Mouse (Mus musculus) lung, embryonic 15.5 days (tissue): ENCODE measurements around the gene Gm44579. TPM values are rescaled to one million over a fixed set of nuclear protein-coding genes. Genes with fewer than 3 reads are reported as not detected.

Source experiments
- ATAC-seq: fragments of 200-750 bp; cut with Nextera tagmentation; 2 replicates; pipeline ENCODE4 v1.8.0; 2017; ENCODE audit warnings: moderate number of reproducible peaks, borderline replicate concordance; ENCODE audit not compliant: low FRiP score, low TSS enrichment; ENCODE audit errors: extremely low read depth
- H3K27ac ChIP-seq: fragments of 300-500 bp; sonication (generic); 2 replicates; pipeline ENCODE4 v1.5.1; 2015; ENCODE audit warnings: moderate library complexity, mild to moderate bottlenecking, inconsistent platforms
- H3K27me3 ChIP-seq: fragments of 300-500 bp; sonication (generic); 2 replicates; pipeline ENCODE4 v1.6.1; 2015; ENCODE audit warnings: inconsistent platforms
- H3K36me3 ChIP-seq: fragments of 300-500 bp; sonication (generic); 2 replicates; pipeline ENCODE4 v1.6.1; 2015; ENCODE audit warnings: inconsistent platforms
- H3K4me1 ChIP-seq: fragments of 300-500 bp; sonication (generic); 2 replicates; pipeline ENCODE4 v1.6.1; 2015; ENCODE audit warnings: inconsistent platforms
- H3K4me2 ChIP-seq: fragments of 300-500 bp; sonication (generic); 2 replicates; pipeline ENCODE4 v1.6.1; 2015; ENCODE audit warnings: inconsistent platforms, mild to moderate bottlenecking, moderate library complexity
- H3K4me3 ChIP-seq: fragments of 300-500 bp; sonication (generic); 2 replicates; pipeline ENCODE4 v1.5.1; 2015; ENCODE audit warnings: mild to moderate bottlenecking, inconsistent platforms
- H3K9ac ChIP-seq: fragments of 300-500 bp; sonication (generic); 2 replicates; pipeline ENCODE4 v1.6.1; 2015; ENCODE audit warnings: inconsistent platforms
- H3K9me3 ChIP-seq: fragments of 300-500 bp; sonication (generic); 2 replicates; pipeline ENCODE4 v1.6.1; 2016; ENCODE audit warnings: inconsistent platforms
- WGBS: fragments of 180-500 bp; shearing (Covaris S2); methylation state at CpG from one replicate; pipeline ENCODE4 v1.1.7; 2015; 5-methylcytosine and 5-hydroxymethylcytosine counted together
- polyA plus RNA-seq: library from polyadenylated mRNA; unstranded; fragments of >200 nt; fragmentation: Nextera tagmentation; extraction: Ambion mirVana; gene quantifications from 2 replicates; pipeline ENCODE4 v1.2.1, GENCODE M21; 2015

Gm44579 gene
- polyA plus RNA-seq, 1 experiment from 2014 or later = not detected

- H3K4me3 ChIP-seq = peak overlapping the region; percentile 32
- H3K36me3 ChIP-seq = no peaks in the 10 kb centered on the region
- no peaks in the 10 kb centered on the region for H3K9me3 ChIP-seq
- peak overlapping the region; percentile 58 for H3K4me2 ChIP-seq
- WGBS = 2% methylated on average over 69 of the region's 69 CpGs
- H3K4me1 ChIP-seq = peaks cover 11% of the 10 kb centered on the region
- peak; percentile 83; the same call in 1 of the 2 replicates for ATAC-seq
- no peak overlapping the region for H3K9ac ChIP-seq
- H3K27ac ChIP-seq = no peak overlapping the region
- H3K27me3 ChIP-seq = peaks cover 80% of the 10 kb centered on the region
These were observed 52.8 kb downstream of the Gm44579 start for GRCm38 (mm10) chr15:98167645-98168621.

- H3K9me3 ChIP-seq = no peaks in the 10 kb centered on the region
- WGBS = 5% methylated on average over 18 of the region's 18 CpGs
- H3K9ac ChIP-seq = no peak within 1 kb of the TSS
- ATAC-seq = peak; percentile 16; the same call in 1 of the 2 replicates
- peaks cover 11% of the 10 kb centered on the region for H3K4me1 ChIP-seq
- no peak within 1 kb of the TSS for H3K27ac ChIP-seq
- H3K4me2 ChIP-seq = peak within 1 kb of the TSS; percentile 58
- H3K27me3 ChIP-seq = peaks cover 74% of the 10 kb centered on the region
- no peaks in the 10 kb centered on the region for H3K36me3 ChIP-seq
- peak within 1 kb of the TSS; percentile 32 for H3K4me3 ChIP-seq
These were observed 53.7 kb downstream of the Gm44579 start, which contains the start of gene Ccdc184 for GRCm38 (mm10) chr15:98166963-98167644. Gene Ccdc184 (plus strand): TSS chr15:98167158.

GRCm38 (mm10) chr15:98165525-98165924 lies 55.3 kb downstream of the Gm44579 start, which contains the start of gene Asb8:
Gene Asb8 (minus strand): TSS chr15:98165625.
- no peak within 1 kb of the TSS for H3K4me3 ChIP-seq
- H3K27ac ChIP-seq = no peak within 1 kb of the TSS
- no peaks in the 10 kb centered on the region for H3K36me3 ChIP-seq
- H3K27me3 ChIP-seq = peaks cover 59% of the 10 kb centered on the region
- WGBS = 69% methylated on average over 5 of the region's 5 CpGs
- peaks cover 11% of the 10 kb centered on the region for H3K4me1 ChIP-seq
- no peak within 1 kb of the TSS for H3K9ac ChIP-seq
- H3K4me2 ChIP-seq = no peak within 1 kb of the TSS
- no peak for ATAC-seq
- no peaks in the 10 kb centered on the region for H3K9me3 ChIP-seq

GRCm38 (mm10) chr15:98162561-98162960 lies 58.2 kb downstream of the Gm44579 start:
- H3K4me3 ChIP-seq = no peak overlapping the region
- H3K36me3 ChIP-seq = no peaks in the 10 kb centered on the region
- H3K9ac ChIP-seq = no peak overlapping the region
- no peak for ATAC-seq
- H3K9me3 ChIP-seq = no peaks in the 10 kb centered on the region
- peaks cover 29% of the 10 kb centered on the region for H3K27me3 ChIP-seq
- H3K4me2 ChIP-seq = no peak overlapping the region
- WGBS = 59% methylated on average over 4 of the region's 4 CpGs
- H3K4me1 ChIP-seq = peaks cover 4% of the 10 kb centered on the region
- no peak overlapping the region for H3K27ac ChIP-seq

GRCm38 (mm10) chr15:98161026-98161805 lies 59.6 kb downstream of the Gm44579 start:
- no peak overlapping the region for H3K9ac ChIP-seq
- H3K27me3 ChIP-seq = peaks cover 16% of the 10 kb centered on the region
- no peak overlapping the region for H3K27ac ChIP-seq
- no peak overlapping the region for H3K4me3 ChIP-seq
- H3K36me3 ChIP-seq = no peaks in the 10 kb centered on the region
- no peaks in the 10 kb centered on the region for H3K9me3 ChIP-seq
- 63% methylated on average over 19 of the region's 19 CpGs for WGBS
- ATAC-seq = no peak
- H3K4me2 ChIP-seq = no peak overlapping the region
- H3K4me1 ChIP-seq = no peaks in the 10 kb centered on the region

GRCm38 (mm10) chr15:98157253-98157652 lies 63.5 kb downstream of the Gm44579 start:
- ATAC-seq = no peak
- Histone ChIP-seq H3K4me3 (no peak overlapping the region), H3K4me1 (no peaks in the 10 kb centered on the region), H3K27ac (no peak overlapping the region), H3K36me3 (no peaks in the 10 kb centered on the region), H3K4me2 (no peak overlapping the region), H3K9me3 (no peaks in the 10 kb centered on the region), H3K9ac (no peak overlapping the region), H3K27me3 (no peaks in the 10 kb centered on the region)
- 39% methylated on average over 1 of the region's 1 CpGs for WGBS

- H3K27me3 ChIP-seq = no peaks in the 10 kb centered on the region
- H3K36me3 ChIP-seq = no peaks in the 10 kb centered on the region
- H3K4me3 ChIP-seq = no peak overlapping the region
- H3K4me1 ChIP-seq = no peaks in the 10 kb centered on the region
- H3K4me2 ChIP-seq = no peak overlapping the region
- H3K9me3 ChIP-seq = no peaks in the 10 kb centered on the region
- no peak for ATAC-seq
- H3K9ac ChIP-seq = no peak overlapping the region
- WGBS = 55% methylated on average over 4 of the region's 4 CpGs
- no peak overlapping the region for H3K27ac ChIP-seq
These were observed 64.8 kb downstream of the Gm44579 start for GRCm38 (mm10) chr15:98155944-98156343.

- Histone ChIP-seq H3K4me3 (no peak overlapping the region), H3K9ac (no peak overlapping the region), H3K4me2 (no peak overlapping the region), H3K9me3 (no peaks in the 10 kb centered on the region), H3K27ac (no peak overlapping the region), H3K36me3 (no peaks in the 10 kb centered on the region), H3K4me1 (no peaks in the 10 kb centered on the region), H3K27me3 (no peaks in the 10 kb centered on the region)
- 80% methylated on average over 5 of the region's 5 CpGs for WGBS
- ATAC-seq = no peak
These were observed 65.5 kb downstream of the Gm44579 start for GRCm38 (mm10) chr15:98155272-98155671.

DNA sequence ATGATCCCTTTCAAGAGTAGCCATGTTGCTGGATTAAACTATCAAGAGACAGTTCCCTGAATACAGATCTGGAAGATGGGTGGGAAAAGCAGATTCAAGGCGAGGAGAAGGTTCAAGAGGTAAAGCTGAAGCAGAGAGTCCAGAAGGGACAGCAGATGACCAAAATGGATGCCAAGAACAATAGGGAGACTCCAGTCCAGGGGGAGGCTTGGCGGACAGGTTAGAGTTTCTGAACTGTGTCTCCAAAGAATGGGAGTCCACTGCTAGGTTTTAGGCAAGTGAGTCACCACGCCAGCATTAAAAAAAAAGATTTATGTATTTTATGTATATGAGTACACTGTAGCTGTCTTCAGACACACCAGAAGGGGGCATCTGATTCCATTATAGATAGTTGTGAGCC lies 66.1 kb downstream of the Gm44579 start:
- ATAC-seq = no peak

GRCm38 (mm10) chr15:98154146-98154545 lies 66.6 kb downstream of the Gm44579 start:
- H3K4me1 ChIP-seq = 0 out of 2 replicates have a peak, but pooled peaks cover 2% of the 10 kb centered on the region
- no peak overlapping the region for H3K4me3 ChIP-seq
- no peak overlapping the region for H3K27ac ChIP-seq
- no peak for ATAC-seq
- no peaks in the 10 kb centered on the region for H3K27me3 ChIP-seq
- no peaks in the 10 kb centered on the region for H3K9me3 ChIP-seq
- WGBS = 57% methylated on average over 4 of the region's 4 CpGs
- H3K36me3 ChIP-seq = no peaks in the 10 kb centered on the region
- H3K9ac ChIP-seq = no peak overlapping the region
- H3K4me2 ChIP-seq = no peak overlapping the region

More for the DNA sequence above, 66.1 kb downstream of the Gm44579 start:
- Histone ChIP-seq H3K27me3 (no peaks in the 10 kb centered on the region), H3K9ac (no peak overlapping the region), H3K4me3 (no peak overlapping the region), H3K4me1 (no peaks in the 10 kb centered on the region), H3K27ac (no peak overlapping the region), H3K9me3 (no peaks in the 10 kb centered on the region), H3K36me3 (no peaks in the 10 kb centered on the region), H3K4me2 (no peak overlapping the region)
- WGBS = 72% methylated on average over 3 of the region's 3 CpGs

DNA sequence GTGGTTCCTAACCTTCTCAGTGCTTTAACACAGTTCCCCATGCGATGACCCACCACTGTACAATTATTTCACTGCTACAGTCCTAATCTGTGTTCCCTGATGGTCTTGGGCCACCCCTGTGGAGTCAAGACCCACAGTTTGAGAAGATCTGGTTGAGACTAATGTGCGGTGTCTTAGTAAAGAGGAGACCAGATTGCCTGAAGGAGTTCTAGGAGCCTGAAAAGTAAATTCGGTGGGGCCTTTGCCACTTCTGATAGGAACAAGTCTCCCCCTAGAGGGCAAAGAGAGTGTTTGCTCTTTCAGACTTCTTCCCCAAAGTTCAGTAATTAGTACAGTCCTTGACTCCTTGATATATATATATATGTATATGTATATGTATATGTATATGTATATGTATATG lies 67.2 kb downstream of the Gm44579 start:
- Histone ChIP-seq H3K4me1 (0 out of 2 replicates have a peak, but pooled peaks cover 3% of the 10 kb centered on the region), H3K4me2 (no peak overlapping the region), H3K36me3 (no peaks in the 10 kb centered on the region), H3K9ac (no peak overlapping the region), H3K4me3 (no peak overlapping the region), H3K27ac (no peak overlapping the region), H3K27me3 (no peaks in the 10 kb centered on the region), H3K9me3 (no peaks in the 10 kb centered on the region)
- 35% methylated on average over 3 of the region's 3 CpGs for WGBS
- ATAC-seq = peak; percentile 35; the same call in 1 of the 2 replicates
